Mouse (Mus musculus): Measurements from ENCODE around the gene Fyco1.

DNA sequence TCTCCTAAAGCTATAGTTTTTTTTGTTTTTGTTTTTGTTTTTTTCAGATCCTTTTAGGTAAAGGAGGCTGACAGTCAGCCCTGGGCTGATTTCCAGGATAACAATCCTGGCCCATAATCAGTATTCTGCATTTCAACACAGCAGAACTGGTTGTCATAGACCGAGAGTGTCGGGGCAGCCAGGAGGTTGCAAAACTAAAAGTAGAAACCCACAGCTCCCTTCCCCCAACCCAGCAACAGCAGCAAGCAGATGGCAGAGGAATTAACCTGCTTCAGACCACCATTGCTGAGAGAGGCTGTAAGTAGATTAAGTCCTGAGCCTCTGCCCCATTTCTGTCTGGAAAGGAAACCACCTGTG, 1.0 kb downstream of the Fyco1 start:
- no peak for TF ChIP-seq CTCF (IDR thresholded peaks at IDR 0.05; ENCODE audit: low read depth)
- TF ChIP-seq EP300 (IDR thresholded peaks at IDR 0.05; ENCODE audit: low read depth), result no peak
